Mouse (Mus musculus) frontal cortex, postnatal 25 days (tissue): ENCODE results near the gene Kcnj14.
A peak's percentile ranks its signal among the peaks of the same experiment; 100 is the strongest.

Experiments
- DNase-seq, 2 experiments: peaks; one replicate each; pipeline ENCODE4 v3.0.0; 2022; ENCODE audit warnings: low spot score in 2 of 2

Kcnj14 gene

GRCm38 (mm10) chr7:45824598-45824997 is at the start of gene Kcnj14:
Kcnj14 (minus strand) TSS chr7:45824782.
- no peak for DNase-seq

- DNase-seq: peak; percentile 28 to 39
These were observed 48.7 kb upstream of the Kcnj14 start for GRCm38 (mm10) chr7:45873061-45873947.

- DNase-seq: peak; percentile 80 to 88
These were observed 48.0 kb upstream of the Kcnj14 start, which contains the start of gene Kdelr1 for GRCm38 (mm10) chr7:45872624-45873023. Kdelr1 (plus strand) TSS chr7:45872772.

GRCm38 (mm10) chr7:45870282-45871058 is 45.9 kb upstream of the Kcnj14 start:
- no peak for DNase-seq

GRCm38 (mm10) chr7:45869787-45870186 is 45.2 kb upstream of the Kcnj14 start:
- no peak for DNase-seq

GRCm38 (mm10) chr7:45869107-45869670 is 44.6 kb upstream of the Kcnj14 start:
- DNase-seq: no peak

GRCm38 (mm10) chr7:45867871-45868270 is 43.3 kb upstream of the Kcnj14 start:
- DNase-seq: no peak

- DNase-seq: peak; percentile 57 to 63
These were observed 41.6 kb upstream of the Kcnj14 start for GRCm38 (mm10) chr7:45865925-45866910.

GRCm38 (mm10) chr7:45864435-45864834 is 39.9 kb upstream of the Kcnj14 start:
- no peak for DNase-seq

- DNase-seq: no peak
These were observed 38.2 kb upstream of the Kcnj14 start for GRCm38 (mm10) chr7:45862804-45863203.

GRCm38 (mm10) chr7:45859008-45859407 is 34.4 kb upstream of the Kcnj14 start:
- DNase-seq: no peak

GRCm38 (mm10) chr7:45856950-45857901 is 32.6 kb upstream of the Kcnj14 start:
- no peak for DNase-seq

GRCm38 (mm10) chr7:45853089-45853488 is 28.5 kb upstream of the Kcnj14 start:
- DNase-seq: no peak

GRCm38 (mm10) chr7:45850661-45851060 is 26.1 kb upstream of the Kcnj14 start:
- DNase-seq: no peak

GRCm38 (mm10) chr7:45848447-45849027 is 24.0 kb upstream of the Kcnj14 start:
- DNase-seq: no peak

- DNase-seq: no peak
These were observed 18.6 kb upstream of the Kcnj14 start for GRCm38 (mm10) chr7:45842950-45843744.

GRCm38 (mm10) chr7:45833924-45834323 is 9.3 kb upstream of the Kcnj14 start:
- no peak for DNase-seq

- no peak for DNase-seq
These were observed 8.7 kb upstream of the Kcnj14 start for GRCm38 (mm10) chr7:45833148-45833790.
